Mouse (Mus musculus) forebrain, embryonic 11.5 days (tissue): ENCODE results near the gene Gm11568. TPM values are rescaled to one million over a fixed set of nuclear protein-coding genes. Genes with fewer than 3 reads are reported as not detected.
"Not testable (repeated sequence)": the region's sequence is repeated elsewhere in the genome, so short reads cannot be mapped to it uniquely, and the experiment has no call there.

Experiments
- ATAC-seq: fragments of 200-750 bp; cut with Nextera tagmentation; replicated peaks from 2 replicates; pipeline ENCODE4 v1.8.0; 2017; ENCODE audit warnings: moderate TSS enrichment; ENCODE audit not compliant: low FRiP score
- DNase-seq: peaks from one replicate; pipeline ENCODE4 v3.0.0-alpha.2; 2017; ENCODE audit warnings: low spot score
- H3K27ac ChIP-seq: fragments of 300-500 bp; sonication (generic); 2 replicates; pipeline ENCODE4 v1.5.1; 2014; ENCODE audit warnings: low read depth, low read length
- H3K27me3 ChIP-seq: fragments of 300-500 bp; sonication (generic); 2 replicates; pipeline ENCODE4 v1.6.1; 2014; ENCODE audit warnings: mild to moderate bottlenecking, low read length, mixed read lengths; ENCODE audit not compliant: control insufficient read depth, insufficient read depth
- H3K36me3 ChIP-seq: fragments of 300-500 bp; sonication (generic); 2 replicates; pipeline ENCODE4 v1.6.1; 2014; ENCODE audit warnings: mild to moderate bottlenecking, low read length, moderate library complexity, mixed read lengths; ENCODE audit not compliant: control insufficient read depth, insufficient read depth
- H3K4me1 ChIP-seq: fragments of 300-500 bp; sonication (generic); replicated peaks from 2 replicates; pipeline ENCODE4 v1.6.1; 2014; ENCODE audit warnings: low read length, mixed read lengths; ENCODE audit not compliant: control insufficient read depth, insufficient read depth
- H3K4me2 ChIP-seq: fragments of 300-500 bp; sonication (generic); 2 replicates; pipeline ENCODE4 v1.6.1; 2014; ENCODE audit warnings: low read depth, mild to moderate bottlenecking, low read length, moderate library complexity, mixed read lengths; ENCODE audit not compliant: severe bottlenecking
- H3K4me3 ChIP-seq: fragments of 300-500 bp; sonication (generic); 2 replicates; pipeline ENCODE4 v1.5.1; 2014; ENCODE audit warnings: low read depth, low read length
- H3K9ac ChIP-seq: fragments of 300-500 bp; sonication (generic); 2 replicates; pipeline ENCODE4 v1.6.1; 2014; ENCODE audit warnings: low read length
- H3K9me3 ChIP-seq: fragments of 300-500 bp; sonication (generic); 2 replicates; pipeline ENCODE4 v1.6.1; 2016; ENCODE audit warnings: low read length, mixed read lengths; ENCODE audit not compliant: control insufficient read depth
- WGBS: fragments of 180-500 bp; shearing (Covaris S2); extraction: QIAGEN DNeasy Blood & Tissue Kit; methylation state at CpG from one replicate; pipeline ENCODE4 v1.1.7; 2014; 5-methylcytosine and 5-hydroxymethylcytosine counted together
- polyA plus RNA-seq: library from polyadenylated mRNA; unstranded; fragments of >200 nt; fragmentation: Nextera tagmentation; extraction: Ambion mirVana; gene quantifications from 2 replicates; pipeline ENCODE4 v1.2.1, GENCODE M21; 2014

The Gm11568 gene
- polyA plus RNA-seq, 1 experiment from 2014 or later = not detected

- H3K9ac ChIP-seq, H3K9me3 ChIP-seq, H3K27me3 ChIP-seq, H3K36me3 ChIP-seq, H3K4me1 ChIP-seq, H3K4me3 ChIP-seq, DNase-seq, H3K27ac ChIP-seq, H3K4me2 ChIP-seq, ATAC-seq: not testable (repeated sequence)
- 73% methylated on average over 1 of the region's 1 CpGs for WGBS
Measured at GRCm38 (mm10) chr11:99864176-99864575, 6.5 kb downstream of the Gm11568 start, which contains the start of gene Gm11559. Gene Gm11559, plus strand, starts transcription at chr11:99864476.

- ATAC-seq, H3K27me3 ChIP-seq, H3K9me3 ChIP-seq, H3K4me3 ChIP-seq, H3K4me2 ChIP-seq, H3K9ac ChIP-seq, H3K4me1 ChIP-seq, DNase-seq, H3K36me3 ChIP-seq, H3K27ac ChIP-seq: not testable (repeated sequence)
- WGBS = 74% methylated on average over 1 of the region's 1 CpGs
Measured at GRCm38 (mm10) chr11:99873089-99873488, 15.4 kb downstream of the Gm11568 start, which contains the start of gene Krtap9-1. Gene Krtap9-1, plus strand, starts transcription at chr11:99873389.

GRCm38 (mm10) chr11:99878887-99879286, 21.2 kb downstream of the Gm11568 start, which contains the start of gene Gm11567:
Gene Gm11567, plus strand, starts transcription at chr11:99879187.
- not testable (repeated sequence) for ATAC-seq, H3K36me3 ChIP-seq, H3K9me3 ChIP-seq, H3K4me3 ChIP-seq, H3K9ac ChIP-seq, H3K27ac ChIP-seq, H3K4me1 ChIP-seq, H3K4me2 ChIP-seq, H3K27me3 ChIP-seq, DNase-seq
- 50% methylated on average over 1 of the region's 1 CpGs for WGBS

- ATAC-seq (no peak), DNase-seq (no peak)
- Histone ChIP-seq H3K9me3 (no peaks in the 10 kb centered on the region), H3K27me3 (no peaks in the 10 kb centered on the region), H3K27ac (no peak within 1 kb of the TSS), H3K4me3 (no peak within 1 kb of the TSS), H3K9ac (no peak within 1 kb of the TSS), H3K36me3 (no peaks in the 10 kb centered on the region), H3K4me1 (no peaks in the 10 kb centered on the region), H3K4me2 (no peak within 1 kb of the TSS)
- WGBS = 87% methylated on average over 2 of the region's 2 CpGs
Measured at GRCm38 (mm10) chr11:99907620-99908019, 49.9 kb downstream of the Gm11568 start, which contains the start of gene Krtap31-1. Gene Krtap31-1, plus strand, starts transcription at chr11:99907920.

Other genes with a start within 250 kb of the Gm11568 start
- gene Gm11937, start 247.7 kb upstream of the Gm11568 start, polyA plus RNA-seq = not detected in 2 replicates
- gene Krtap2-4, start 243.1 kb upstream of the Gm11568 start, polyA plus RNA-seq = not detected in 2 replicates
- gene Gm11562, start 237.5 kb upstream of the Gm11568 start, polyA plus RNA-seq = not detected in 2 replicates
- gene Krtap4-1, start 229.7 kb upstream of the Gm11568 start, polyA plus RNA-seq = not detected in 2 replicates
- not detected in 2 replicates for gene Krtap4-2, start 222.8 kb upstream of the Gm11568 start, polyA plus RNA-seq
- gene Krtap4-7, start 213.8 kb upstream of the Gm11568 start, polyA plus RNA-seq = not detected in 2 replicates
- not detected in 2 replicates for gene Gm11555, start 207.7 kb upstream of the Gm11568 start, polyA plus RNA-seq
- gene Gm11563, start 199.0 kb upstream of the Gm11568 start, polyA plus RNA-seq = not detected in 2 replicates
- not detected in 2 replicates for gene Krtap4-6, start 192.0 kb upstream of the Gm11568 start, polyA plus RNA-seq
- gene Gm14190, start 167.2 kb upstream of the Gm11568 start, polyA plus RNA-seq = not detected in 2 replicates
- gene Gm14180, start 123.6 kb upstream of the Gm11568 start, polyA plus RNA-seq = not detected in 2 replicates
- gene Gm11595, start 85.0 kb upstream of the Gm11568 start, polyA plus RNA-seq = not detected in 2 replicates
- not detected in 2 replicates for gene Krtap4-8, start 77.2 kb upstream of the Gm11568 start, polyA plus RNA-seq
- not detected in 2 replicates for gene Krtap4-9, start 72.7 kb upstream of the Gm11568 start, polyA plus RNA-seq
- not detected in 2 replicates for gene Gm11596, start 64.5 kb upstream of the Gm11568 start, polyA plus RNA-seq
- not detected in 2 replicates for gene Gm11569, start 59.0 kb upstream of the Gm11568 start, polyA plus RNA-seq
- gene Gm11554, start 53.5 kb upstream of the Gm11568 start, polyA plus RNA-seq = not detected in 2 replicates
- not detected in 2 replicates for gene Krtap4-13, start 48.0 kb upstream of the Gm11568 start, polyA plus RNA-seq
- gene Gm11564, start 42.3 kb upstream of the Gm11568 start, polyA plus RNA-seq = not detected in 2 replicates
- not detected in 2 replicates for gene 2300003K06Rik, start 19.9 kb upstream of the Gm11568 start, polyA plus RNA-seq
- gene Krtap4-16, start 6.3 kb upstream of the Gm11568 start, polyA plus RNA-seq = not detected in 2 replicates
- gene Gm11559, start 6.6 kb downstream of the Gm11568 start, polyA plus RNA-seq = not detected in 2 replicates
- gene Krtap9-1, start 15.5 kb downstream of the Gm11568 start, polyA plus RNA-seq = not detected in 2 replicates
- not detected in 2 replicates for gene Gm11567, start 21.3 kb downstream of the Gm11568 start, polyA plus RNA-seq
- not detected in 2 replicates for gene Krtap31-1, start 50.0 kb downstream of the Gm11568 start, polyA plus RNA-seq
- gene Gm11565, start 56.8 kb downstream of the Gm11568 start, polyA plus RNA-seq = not detected in 2 replicates
- gene Krtap31-2, start 78.4 kb downstream of the Gm11568 start, polyA plus RNA-seq = not detected in 2 replicates
- gene Krtap9-5, start 90.6 kb downstream of the Gm11568 start, polyA plus RNA-seq = not detected in 2 replicates
- gene Krtap29-1, start 121.1 kb downstream of the Gm11568 start, polyA plus RNA-seq = not detected in 2 replicates
- not detected in 2 replicates for gene Krtap16-1, start 128.7 kb downstream of the Gm11568 start, polyA plus RNA-seq
- not detected in 2 replicates for gene Krtap17-1, start 136.1 kb downstream of the Gm11568 start, polyA plus RNA-seq
- gene Krt33a, start 158.3 kb downstream of the Gm11568 start, polyA plus RNA-seq = not detected in 2 replicates
- gene Krt33b, start 172.0 kb downstream of the Gm11568 start, polyA plus RNA-seq = not detected in 2 replicates
- not detected in 2 replicates for gene Krt34, start 183.6 kb downstream of the Gm11568 start, polyA plus RNA-seq
- gene Krt31, start 192.6 kb downstream of the Gm11568 start, polyA plus RNA-seq = not detected in 2 replicates
- gene Krt32, start 230.3 kb downstream of the Gm11568 start, polyA plus RNA-seq = not detected in 2 replicates
- gene Krt35, start 238.3 kb downstream of the Gm11568 start, polyA plus RNA-seq = not detected in 2 replicates
- not detected in 2 replicates for gene Krt36, start 247.7 kb downstream of the Gm11568 start, polyA plus RNA-seq